Mouse (Mus musculus): Measurements from ENCODE around the gene Ces5a.

GRCm38 (mm10) chr8:93572841-93573240 lies 37.2 kb upstream of the Ces5a start:
- TF ChIP-seq TAL1 (conservative IDR thresholded peaks at IDR 0.05; ENCODE audit: low read depth, low read length) (no peak), CTCF (IDR thresholded peaks at IDR 0.05; ENCODE audit: low read depth, low read length) (no peak), GATA1 (IDR thresholded peaks at IDR 0.05; ENCODE audit: borderline replicate concordance, low read length) (no peak), POLR2AphosphoS5 (IDR thresholded peaks at IDR 0.05; ENCODE audit: insufficient replicate concordance, low read depth, low read length) (no peak)

Data from G1E (cell line).